Mouse (Mus musculus): ENCODE results near the gene Acvrl1. TPM values are rescaled to one million over a fixed set of nuclear protein-coding genes. Genes with fewer than 3 reads are reported as not detected.

Acvrl1 gene
- total RNA-seq, 2 experiments from 2014 or later, result 0.08 to 23.1 TPM

DNA sequence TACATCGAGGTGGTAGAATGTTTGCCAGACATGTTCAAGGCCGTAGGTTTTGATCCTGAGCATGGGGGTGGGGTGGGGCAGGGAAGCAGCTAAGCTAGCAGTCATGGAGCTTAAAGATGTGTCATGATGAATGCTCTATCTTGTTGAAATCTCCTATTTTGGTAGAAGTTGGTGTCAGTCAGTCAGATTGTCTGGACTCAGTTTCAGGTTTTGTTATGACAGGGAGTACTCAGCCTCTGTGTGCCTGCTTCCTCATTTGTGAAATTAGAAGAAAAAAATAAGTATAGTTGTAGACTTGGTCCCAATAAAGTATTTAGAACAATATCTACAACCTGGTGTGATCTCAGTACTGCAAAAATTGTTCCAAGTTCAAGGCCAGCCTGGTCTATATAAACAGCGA lies 10.4 kb downstream of the Acvrl1 start:
- ATAC-seq (replicated peaks; ENCODE audit: low FRiP score, poor library complexity, severe bottlenecking), result no peak

DNA sequence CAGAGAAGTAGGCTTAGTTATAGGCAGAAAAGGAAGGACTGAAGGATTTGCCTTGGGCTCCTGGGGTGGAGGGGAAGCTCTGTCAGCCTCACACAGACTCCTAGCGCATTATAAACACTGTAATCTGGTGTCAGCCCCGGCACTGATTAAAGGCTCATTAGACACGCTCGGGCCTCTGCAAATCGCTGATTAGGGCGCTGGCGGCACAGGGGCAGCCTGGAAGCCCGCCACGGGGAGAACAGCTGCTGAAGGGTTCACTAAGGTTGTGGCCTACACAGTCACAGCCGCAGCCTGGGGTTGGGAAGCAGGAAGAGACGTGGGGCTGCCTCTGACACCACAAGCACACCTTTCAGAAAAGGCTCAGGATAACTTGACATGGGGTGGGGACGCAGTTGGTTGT lies 11.6 kb downstream of the Acvrl1 start:
- no peak for ATAC-seq (replicated peaks; ENCODE audit: low FRiP score, poor library complexity, severe bottlenecking)

DNA sequence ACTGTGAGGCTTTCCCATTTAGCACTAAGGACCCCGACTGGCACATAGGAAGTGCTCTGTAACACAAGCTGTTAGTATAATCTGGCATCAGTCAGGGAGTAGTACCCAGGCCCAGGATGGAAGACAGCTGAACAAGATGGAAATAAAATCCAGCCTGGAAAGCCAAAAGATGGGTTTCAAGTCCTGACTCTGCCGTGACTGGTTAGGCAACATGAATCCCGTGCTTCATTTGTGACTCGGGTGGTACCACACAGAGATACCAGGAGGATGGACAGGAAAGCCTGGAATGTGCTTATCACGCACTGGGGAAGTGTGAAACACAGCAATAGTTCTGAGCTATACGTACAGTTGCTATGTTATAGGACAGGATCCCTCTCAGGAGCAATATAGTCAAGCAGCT lies 12.3 kb downstream of the Acvrl1 start:
- no peak for ATAC-seq (replicated peaks; ENCODE audit: low FRiP score, poor library complexity, severe bottlenecking)

DNA sequence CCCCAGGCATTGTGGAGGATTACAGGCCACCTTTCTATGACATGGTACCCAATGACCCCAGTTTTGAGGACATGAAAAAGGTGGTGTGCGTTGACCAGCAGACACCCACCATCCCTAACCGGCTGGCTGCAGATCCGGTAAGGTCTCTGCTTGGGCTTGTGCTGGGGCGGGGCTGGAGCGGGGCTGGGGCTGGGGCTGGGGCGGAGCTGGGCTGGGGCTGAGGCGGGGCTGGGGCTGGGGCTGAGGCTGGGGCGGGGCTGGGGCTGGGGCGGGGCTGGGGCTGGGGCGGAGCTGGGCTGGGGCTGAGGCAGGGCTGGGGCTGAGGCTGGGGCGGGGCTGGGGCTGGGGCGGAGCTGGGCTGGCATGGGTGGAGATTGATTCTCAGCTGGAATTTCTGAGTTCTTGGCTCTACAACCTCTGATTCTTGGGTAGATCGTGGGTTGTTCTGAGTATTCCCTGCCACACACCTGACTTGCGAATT lies 12.8 kb downstream of the Acvrl1 start:
- no peak for ATAC-seq (replicated peaks; ENCODE audit: low FRiP score, poor library complexity, severe bottlenecking)

DNA sequence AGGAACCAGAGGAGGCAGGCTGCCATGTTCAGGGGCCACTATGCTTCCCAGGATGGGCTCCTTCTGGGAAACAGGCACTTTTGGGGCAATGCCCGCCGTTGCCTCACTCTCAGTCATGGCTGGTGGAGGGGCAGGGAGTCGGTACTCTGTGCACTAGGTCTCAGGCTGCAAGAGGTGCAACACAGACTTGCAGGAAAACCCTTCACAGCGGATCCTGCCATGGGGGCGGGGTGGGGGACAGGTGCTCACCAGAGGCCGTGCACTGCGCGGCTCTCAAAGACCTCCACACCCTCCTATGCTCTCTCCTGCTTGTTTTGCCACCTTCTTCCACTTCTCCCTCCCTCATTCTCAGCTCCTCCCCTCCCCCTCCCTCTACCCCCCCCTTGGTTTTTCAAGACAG lies 14.3 kb downstream of the Acvrl1 start:
- ATAC-seq (replicated peaks; ENCODE audit: low FRiP score, poor library complexity, severe bottlenecking), result no peak

DNA sequence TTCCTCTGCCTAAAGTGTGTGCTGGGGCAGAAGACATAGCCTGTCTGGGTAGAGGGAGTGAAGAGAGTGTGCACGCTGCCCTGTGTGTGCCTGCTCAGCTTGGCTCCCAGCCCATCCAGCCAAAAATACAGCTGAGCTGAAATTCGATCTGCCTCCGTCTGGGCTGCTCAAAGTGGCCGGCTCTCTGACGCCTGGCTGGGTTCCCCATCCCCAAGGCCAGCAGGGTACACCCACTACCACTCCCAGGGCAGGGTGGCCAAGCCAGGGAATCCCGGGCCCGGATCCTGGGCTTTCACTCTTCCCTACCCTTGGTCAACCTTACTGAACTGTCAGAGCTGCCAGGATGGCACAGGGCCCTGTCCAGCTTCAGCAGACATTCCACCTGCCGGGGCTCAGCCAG lies 15.2 kb downstream of the Acvrl1 start:
- ATAC-seq (replicated peaks; ENCODE audit: low FRiP score, poor library complexity, severe bottlenecking), result no peak

DNA sequence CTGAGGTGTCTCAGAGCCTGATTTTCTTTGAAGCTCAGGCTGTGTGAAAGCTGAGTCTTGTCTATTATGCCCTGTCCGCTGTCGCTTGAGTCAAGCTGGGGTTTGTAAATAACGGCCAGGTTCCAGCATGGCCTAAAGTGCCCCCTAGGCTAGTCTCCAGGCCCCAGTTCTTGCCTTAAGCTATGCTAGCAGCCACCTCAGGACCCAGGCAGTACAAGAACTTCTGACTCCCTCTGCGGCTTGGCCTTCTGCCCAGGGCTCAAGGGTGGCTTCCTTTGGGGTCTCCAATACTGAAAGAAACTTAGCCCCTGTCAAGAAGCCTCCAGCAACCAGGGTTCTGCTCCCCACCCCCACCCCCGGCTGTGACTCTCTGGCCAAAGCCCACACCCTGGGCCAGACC lies 15.9 kb downstream of the Acvrl1 start:
- ATAC-seq (replicated peaks; ENCODE audit: low FRiP score, poor library complexity, severe bottlenecking), result no peak

DNA sequence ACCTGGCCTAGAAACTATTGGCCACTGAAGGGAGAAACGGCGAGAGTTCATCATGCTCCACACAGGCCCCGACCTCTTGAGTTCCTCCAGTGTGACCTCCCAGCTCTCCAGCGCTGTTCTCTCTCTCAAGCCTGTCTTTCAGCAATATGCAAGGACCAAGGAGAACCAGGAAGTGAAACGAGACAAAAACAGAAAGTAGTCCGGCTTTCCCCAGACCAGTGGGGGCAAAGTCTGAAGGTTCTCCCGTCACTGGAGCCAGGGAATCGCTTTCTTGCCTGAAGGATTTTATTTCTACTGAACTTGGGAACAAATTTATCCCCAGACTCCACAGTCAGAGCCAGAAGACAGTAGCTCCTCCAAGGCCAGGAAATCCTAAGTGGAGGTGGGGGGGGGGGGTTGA lies 16.5 kb downstream of the Acvrl1 start:
- ATAC-seq (replicated peaks; ENCODE audit: low FRiP score, poor library complexity, severe bottlenecking), result no peak

DNA sequence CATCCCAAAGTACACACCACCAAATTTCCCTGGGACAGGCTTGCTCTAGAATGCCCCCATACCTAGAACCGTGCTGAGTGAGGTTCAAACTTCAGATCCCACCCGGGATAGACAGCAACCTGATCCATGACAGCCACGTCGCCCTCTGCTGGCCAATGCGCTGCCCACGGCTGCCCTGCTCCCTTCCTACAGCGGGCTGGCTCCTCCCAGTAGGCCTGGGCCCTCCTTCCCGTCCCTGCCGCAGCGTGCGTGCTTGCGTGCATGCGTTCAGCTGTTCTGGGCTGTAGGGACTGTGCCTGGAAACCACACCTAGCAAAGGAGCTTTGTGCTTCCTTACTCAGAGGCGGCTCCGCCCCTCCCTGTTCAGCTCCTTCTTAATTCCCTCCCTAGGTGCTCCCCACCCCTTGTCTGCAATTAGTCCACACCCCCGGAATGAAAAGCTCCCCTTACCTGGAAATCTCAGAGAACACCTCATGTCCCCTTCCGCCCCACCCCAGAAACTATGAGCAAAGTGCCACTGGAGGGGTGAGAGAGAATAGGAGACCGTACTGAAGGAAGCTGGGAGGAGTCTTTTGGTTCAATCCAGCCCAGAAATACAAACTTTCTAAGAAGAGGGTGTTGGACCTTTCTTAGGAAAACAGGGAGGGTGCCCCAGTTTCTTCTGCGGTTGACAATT lies 17.2 kb downstream of the Acvrl1 start:
- peak; percentile 50 for ATAC-seq (replicated peaks; ENCODE audit: low FRiP score, poor library complexity, severe bottlenecking)

DNA sequence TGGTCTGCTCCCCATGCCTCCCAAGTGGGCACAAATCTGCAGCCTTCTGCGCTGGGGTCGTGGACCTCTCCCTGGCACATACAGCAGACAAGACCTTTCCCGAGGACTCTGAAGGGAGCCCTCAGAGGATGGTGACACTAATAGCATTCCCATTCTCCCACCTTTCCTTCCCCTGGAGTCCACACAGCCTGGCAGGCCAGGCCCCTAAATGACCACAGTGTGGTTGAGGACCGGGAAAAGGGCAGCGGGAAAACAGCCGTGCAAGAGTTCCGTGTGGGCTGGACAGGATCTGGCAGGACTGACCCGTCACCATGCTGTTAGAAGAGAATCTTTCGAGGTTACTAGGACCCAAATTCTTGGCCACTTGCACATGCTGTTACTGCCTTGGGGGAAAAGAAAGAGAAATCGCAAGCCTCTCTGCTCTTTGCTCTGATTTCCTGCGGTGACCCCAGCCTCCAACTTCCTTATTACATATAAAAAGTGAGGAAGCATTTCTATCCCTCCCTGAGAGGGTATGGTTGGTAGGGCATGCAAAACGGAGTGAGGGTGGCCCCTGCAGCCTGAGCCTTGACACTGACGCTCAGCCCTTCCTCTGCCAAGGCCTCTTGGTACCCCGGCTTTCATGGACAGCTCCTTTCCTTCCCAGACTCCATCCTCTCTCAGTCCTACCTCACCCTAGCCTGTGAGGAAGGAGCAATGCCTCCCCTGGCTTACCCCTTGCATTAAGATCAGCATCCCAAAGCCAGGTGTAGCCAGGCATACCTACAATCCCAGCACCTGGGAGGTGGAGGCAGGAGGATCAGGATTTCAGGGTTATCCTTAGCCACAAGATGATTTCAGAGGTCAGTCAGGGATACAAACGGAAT lies 18.0 kb downstream of the Acvrl1 start:
- ATAC-seq (replicated peaks; ENCODE audit: low FRiP score, poor library complexity, severe bottlenecking), result no peak

DNA sequence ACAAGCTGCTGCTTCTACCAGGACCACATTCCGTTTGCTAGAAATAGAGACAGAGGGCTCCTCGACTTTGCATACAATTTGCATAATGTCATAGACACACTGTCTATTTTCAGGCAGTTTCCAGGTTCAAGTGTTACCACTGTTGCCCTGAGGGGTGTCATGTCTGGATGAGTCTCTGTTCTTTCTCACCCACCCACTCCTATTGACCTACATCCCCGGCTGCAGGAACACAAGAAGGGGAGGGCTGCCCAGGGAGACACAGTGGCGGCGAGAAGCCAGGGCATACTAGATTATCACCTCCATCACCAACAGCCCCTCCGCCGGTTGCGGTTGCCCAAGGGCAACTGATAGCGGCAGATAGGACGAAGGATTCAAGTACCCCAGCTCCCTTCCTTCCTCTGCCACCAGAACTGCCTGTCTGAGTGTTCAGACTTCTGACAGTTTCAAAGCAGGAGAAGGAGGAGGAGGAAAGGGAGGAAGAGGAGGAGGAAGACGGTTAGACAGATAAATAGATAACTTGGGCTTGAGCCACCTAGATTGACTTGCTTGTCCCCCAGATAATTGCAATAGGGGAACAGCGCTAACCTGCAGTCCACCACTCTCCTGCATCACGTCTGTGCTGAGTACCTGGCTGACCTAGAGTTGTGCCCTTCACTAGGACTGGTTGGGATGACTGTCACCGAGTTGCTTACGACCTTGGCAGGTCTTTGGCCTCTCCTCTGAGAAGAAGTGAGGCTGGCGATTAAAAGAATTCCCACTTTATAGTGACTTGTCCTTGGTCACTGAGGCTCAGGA lies 19.0 kb downstream of the Acvrl1 start:
- ATAC-seq (replicated peaks; ENCODE audit: low FRiP score, poor library complexity, severe bottlenecking), result no peak

DNA sequence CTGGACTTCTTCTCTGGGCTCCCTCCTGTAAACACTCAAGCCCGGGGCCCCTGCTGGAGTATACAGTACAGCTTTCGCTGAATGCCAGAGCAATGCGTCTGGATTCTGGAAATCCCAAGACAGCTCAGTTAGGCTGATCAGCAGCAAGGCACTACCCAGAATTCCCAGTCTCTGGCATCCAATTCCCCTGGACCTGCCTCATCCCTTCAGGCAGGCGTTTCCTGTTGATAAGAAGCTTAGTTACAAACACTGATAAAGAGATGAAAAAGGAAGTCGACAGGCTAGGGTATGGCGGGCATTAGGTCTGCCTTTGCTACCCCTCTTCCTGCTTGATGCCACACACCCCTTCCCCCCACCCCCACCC lies 19.6 kb downstream of the Acvrl1 start:
- no peak for ATAC-seq (replicated peaks; ENCODE audit: low FRiP score, poor library complexity, severe bottlenecking)

DNA sequence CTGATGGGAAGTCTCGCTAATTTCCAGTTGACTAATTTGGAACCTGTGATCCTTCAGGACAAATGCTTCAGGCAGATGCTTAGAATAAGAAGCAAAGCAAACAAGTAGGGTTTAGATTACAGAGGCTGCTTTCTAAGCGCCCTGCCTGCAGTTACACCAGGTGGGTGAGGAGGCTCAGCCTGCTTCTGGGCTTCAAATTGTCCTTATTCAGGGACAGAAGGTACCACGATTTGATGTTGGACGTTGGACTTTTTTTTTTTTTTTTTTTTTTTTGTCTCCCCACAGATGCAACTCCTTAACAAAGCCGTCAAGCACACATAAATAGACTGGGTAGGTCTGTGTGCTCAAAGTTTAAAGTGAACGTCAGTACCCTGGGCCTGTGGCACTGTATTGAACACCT lies 20.3 kb downstream of the Acvrl1 start:
- no peak for ATAC-seq (replicated peaks; ENCODE audit: low FRiP score, poor library complexity, severe bottlenecking)

DNA sequence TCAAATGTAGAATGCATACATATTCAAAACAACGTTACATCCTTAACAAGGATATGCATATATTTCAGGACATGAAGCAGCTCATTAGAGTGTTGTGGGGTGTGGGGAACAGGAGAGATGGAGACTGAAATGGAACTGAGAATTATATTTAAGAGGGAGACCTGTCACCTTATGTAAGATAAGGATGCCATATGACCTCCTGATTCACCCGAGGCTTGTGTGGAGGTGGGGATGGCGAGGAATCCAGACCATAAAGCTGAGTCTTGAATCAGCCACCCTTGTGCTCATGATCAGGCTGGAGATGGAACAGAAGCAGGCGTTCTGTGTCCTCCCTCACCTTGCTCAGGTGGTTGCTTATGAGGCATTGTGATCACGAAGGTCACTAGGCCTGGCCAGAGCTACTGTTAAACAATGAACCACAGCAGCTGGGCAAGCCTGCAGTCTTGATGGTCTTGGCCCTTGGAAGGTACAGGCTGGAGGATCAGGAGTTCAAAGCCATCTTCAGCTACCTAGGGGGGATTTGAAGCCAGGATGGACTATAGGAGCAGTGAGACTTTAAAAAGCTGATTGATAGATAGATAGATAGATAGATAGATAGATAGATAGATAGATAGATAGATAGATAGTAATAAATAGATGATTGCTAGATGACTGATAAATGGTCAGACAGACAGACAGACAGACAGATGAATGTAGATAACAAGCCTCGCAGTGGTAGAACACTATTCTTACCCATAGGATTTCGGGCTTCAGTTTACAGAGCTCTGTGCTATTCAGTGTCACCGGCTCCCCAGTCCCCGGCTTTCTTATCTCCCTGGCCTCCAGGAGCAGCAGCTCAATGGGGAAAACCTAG lies 23.3 kb downstream of the Acvrl1 start:
- ATAC-seq (replicated peaks; ENCODE audit: low FRiP score, poor library complexity, severe bottlenecking), result no peak

DNA sequence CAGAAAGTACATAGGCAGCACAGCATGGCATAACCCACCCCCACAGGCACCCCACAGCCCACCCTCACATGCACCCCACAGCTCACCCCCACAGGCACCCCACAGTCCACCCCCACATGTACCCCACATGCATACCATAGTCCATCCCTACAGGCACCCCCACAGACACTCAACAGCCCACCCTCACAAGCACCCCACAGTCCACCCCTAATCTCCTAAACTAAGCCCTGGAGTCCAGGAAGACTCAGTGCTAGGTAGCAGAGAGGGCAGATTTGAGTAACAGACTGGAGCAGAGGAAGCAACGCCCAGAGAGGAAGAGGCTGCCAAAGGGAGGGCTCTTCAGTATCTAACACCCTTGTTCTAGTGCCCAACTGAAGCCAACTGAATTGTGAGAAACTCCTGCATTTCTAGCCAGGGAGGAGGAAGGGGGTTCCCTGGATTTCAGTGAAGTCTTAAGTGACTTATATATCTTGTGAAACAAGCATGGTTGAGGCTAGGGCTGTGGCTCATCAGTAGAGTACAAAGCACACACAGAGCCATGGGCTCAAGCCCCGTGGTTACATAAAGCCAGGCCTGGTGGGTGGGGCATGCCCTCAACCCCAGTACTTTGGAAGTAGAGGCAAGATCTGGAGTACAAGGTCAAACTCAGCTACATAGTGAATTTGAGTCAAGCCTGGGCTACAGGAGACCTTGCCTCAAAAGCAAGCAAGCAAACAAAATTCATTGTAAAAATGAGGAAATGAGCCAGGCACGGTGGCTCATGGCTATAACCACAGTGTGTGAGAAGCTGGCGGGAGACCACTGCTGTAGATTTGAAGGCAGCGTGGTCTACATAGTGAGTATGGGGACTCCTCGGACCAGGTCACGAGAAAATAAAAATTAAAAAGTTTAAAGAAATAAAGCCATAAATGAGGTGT lies 26.6 kb downstream of the Acvrl1 start:
- no peak for ATAC-seq (replicated peaks; ENCODE audit: low FRiP score, poor library complexity, severe bottlenecking)

DNA sequence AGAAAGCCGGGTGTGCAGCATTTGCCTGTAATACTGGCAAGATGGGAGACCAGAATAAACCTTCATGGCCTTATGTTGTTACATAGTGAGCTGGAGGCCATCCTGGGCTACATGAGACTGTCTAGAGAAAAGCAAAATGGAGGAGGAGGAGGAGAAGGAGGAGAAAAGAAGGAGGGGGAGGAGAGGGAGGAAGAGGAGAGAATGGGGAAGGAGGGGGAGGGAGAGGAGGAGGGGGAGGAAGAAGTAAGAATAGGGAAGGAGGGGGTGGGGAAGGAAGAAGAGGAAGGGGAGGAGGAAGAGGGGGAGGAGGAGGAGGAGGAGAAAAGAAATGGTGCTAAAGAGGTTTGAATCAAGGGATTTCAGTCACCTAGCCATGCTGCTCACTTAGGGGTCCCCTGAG lies 31.8 kb downstream of the Acvrl1 start:
- ATAC-seq (replicated peaks; ENCODE audit: low FRiP score, poor library complexity, severe bottlenecking), result no peak

DNA sequence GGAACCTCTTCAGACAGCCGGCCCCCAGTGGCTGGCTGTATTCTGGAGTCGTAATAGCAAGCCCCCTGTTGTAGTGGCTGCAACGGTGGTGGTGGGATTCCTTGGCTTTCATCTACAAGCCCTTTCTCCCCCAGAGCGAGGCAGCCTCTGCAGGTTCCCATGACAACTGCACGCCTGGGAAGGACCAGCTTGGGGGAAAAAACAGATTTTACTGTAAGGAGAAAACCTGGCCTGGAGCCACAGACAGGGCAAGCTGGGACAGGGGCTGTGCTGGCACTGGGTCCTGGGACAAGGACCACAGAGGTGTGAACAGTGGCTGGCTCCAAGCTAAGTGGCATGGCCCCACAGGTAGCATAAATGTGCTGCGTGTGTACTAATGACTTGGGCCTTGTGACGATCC lies 32.3 kb downstream of the Acvrl1 start:
- ATAC-seq (replicated peaks; ENCODE audit: low FRiP score, poor library complexity, severe bottlenecking), result no peak

DNA sequence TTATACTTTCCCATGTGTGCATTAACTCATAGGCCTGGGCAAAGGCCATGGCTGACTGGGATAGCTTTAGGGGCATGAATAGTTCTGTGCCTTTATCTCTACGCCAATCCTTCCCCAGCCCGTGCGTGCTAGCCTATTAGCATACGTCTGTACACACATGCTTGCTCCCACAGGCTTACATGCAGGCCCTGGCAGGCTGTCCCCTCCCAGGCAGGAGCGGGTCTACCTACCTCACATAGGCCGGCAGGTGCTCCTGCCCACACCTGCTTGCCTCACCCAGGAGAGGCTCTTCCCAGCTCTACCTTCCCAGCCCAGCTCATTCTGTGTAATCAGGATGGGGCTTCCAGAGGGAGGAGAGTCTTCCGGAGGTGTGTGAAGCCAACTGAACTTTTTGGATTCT lies 33.2 kb downstream of the Acvrl1 start:
- no peak for ATAC-seq (replicated peaks; ENCODE audit: low FRiP score, poor library complexity, severe bottlenecking)

DNA sequence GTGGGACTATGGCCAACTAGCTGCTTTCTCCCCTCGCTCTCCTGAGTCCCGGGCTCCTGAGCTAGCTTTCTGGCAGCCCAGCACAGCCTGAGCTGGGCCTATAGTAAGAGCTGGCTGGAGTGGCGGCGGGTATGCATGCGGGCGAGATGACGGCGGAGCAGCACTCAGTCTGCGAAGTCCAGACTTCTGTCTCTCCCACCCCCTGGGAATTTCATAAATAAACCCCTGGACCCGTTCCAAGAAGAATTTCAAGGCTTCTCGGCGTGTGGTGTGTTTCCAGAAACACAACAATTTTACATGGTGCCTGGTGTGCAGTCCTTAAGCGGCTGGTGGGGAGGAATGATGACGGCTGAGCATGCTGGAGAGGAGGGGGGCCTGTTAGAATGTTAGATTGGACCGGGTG lies 34.7 kb downstream of the Acvrl1 start:
- ATAC-seq (replicated peaks; ENCODE audit: low FRiP score, poor library complexity, severe bottlenecking), result no peak
